Mouse (Mus musculus) mesoderm, embryonic 11.5 days (tissue): ENCODE measurements around the gene Itgal.
"Not testable (repeated sequence)": the region's sequence is repeated elsewhere in the genome, so short reads cannot be mapped to it uniquely, and the experiment has no call there.

Source experiments
- DNase-seq: peaks from one replicate; pipeline ENCODE4 v3.0.0-alpha.2; 2012; ENCODE audit warnings: low read depth, low spot score

Gene Itgal

GRCm38 (mm10) chr7:127278311-127278710, 17.7 kb upstream of the Itgal start:
- DNase-seq = peak; percentile 52

DNA sequence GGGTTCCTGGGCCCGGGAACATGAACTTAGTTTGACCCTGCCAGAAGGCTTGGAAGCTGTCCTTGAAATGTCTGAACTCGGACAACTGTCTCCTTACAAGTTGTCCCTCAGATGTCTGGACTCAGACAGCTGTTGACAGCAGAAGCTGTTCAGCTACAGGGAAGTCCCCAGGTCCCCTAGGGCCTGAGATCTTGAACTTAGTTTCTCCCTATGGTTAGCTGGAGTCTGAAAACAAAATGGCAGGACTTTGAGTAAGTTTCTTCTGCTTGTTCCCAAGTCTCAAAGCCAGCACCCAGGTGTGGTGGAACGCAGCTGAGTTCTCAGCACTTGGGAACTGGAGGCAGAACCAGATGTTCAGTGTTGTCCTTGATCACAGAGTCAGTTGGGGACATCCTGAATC, 16.0 kb upstream of the Itgal start:
- no peak for DNase-seq

DNA sequence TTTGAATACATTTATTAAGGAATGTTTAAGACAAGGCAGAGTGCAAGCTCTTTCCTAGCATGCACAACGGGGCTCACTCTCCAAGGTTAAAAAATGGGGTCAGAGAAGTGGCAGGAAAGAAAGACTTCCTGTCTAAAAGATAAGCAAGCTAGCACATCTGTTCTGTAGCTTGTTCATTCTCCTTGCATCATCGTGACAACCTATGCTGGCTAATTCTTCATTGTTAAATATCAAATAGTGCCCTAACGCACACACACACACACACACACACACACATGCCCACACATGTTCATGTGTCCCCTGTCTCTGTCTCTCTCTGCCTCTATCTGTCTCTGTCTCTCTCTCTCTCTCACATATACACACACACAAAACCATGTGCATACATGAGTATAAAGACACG, 14.9 kb upstream of the Itgal start:
- DNase-seq = no peak

DNA sequence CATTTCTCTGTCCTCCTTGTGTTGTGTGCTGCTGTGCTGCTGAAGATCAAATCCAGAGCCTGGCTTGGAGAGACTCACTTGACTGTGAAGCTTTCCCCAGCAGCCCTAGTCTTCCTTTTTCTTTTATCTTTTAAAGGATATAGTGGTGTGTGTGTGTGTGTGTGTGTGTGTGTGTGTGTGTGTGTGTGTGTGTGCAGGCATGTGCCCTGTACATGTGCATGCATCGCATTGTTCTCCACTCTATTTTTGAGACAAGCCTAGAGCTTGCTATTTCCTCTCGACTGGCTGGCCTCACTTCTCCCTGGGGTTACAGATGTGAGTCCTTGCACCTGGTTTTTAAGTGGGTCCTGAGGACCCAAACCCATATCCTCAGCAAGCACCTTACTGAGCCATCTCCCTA, 13.9 kb upstream of the Itgal start:
- DNase-seq = no peak

DNA sequence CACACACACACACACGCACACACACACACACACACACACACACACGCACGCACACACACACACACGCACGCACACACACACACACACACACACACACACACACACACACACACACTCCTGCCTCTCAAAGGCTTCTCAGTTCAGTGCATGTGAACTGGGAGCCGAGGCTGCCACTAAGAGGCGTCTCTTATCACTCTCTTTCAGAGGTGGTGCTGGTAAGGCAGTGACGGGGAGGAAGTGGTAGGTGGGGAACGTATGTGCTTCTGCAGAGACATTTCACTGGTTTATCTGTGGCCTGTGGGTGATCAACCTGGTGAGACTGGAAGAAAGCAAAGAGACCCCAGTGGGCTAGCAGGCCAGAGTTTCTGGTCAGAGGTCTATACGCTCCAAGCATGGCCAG, 10.9 kb upstream of the Itgal start:
- DNase-seq = no peak

GRCm38 (mm10) chr7:127287940-127288339, 8.1 kb upstream of the Itgal start:
- DNase-seq = no peak

- no peak for DNase-seq
These were observed 6.8 kb upstream of the Itgal start for GRCm38 (mm10) chr7:127289306-127289705.

DNA sequence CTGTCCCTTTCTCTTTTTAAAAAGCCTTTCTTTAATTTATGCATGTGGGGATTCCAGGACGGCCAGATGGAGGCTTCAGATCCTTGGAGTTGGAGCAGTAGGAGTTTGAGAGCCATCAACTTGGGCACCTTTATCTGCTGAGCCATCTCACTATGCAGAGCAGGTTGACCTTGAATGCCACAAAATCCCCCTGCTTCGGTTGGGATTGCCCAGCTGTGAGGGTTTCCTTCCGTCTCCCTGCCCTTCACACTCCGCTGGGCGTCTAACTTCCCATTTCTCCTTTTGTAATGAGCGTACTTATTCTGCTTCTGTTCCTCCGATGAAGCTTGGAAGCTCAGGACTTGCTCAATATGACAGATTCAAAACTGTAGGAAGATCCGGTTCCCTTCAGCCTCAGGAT, 5.9 kb upstream of the Itgal start:
- no peak for DNase-seq

DNA sequence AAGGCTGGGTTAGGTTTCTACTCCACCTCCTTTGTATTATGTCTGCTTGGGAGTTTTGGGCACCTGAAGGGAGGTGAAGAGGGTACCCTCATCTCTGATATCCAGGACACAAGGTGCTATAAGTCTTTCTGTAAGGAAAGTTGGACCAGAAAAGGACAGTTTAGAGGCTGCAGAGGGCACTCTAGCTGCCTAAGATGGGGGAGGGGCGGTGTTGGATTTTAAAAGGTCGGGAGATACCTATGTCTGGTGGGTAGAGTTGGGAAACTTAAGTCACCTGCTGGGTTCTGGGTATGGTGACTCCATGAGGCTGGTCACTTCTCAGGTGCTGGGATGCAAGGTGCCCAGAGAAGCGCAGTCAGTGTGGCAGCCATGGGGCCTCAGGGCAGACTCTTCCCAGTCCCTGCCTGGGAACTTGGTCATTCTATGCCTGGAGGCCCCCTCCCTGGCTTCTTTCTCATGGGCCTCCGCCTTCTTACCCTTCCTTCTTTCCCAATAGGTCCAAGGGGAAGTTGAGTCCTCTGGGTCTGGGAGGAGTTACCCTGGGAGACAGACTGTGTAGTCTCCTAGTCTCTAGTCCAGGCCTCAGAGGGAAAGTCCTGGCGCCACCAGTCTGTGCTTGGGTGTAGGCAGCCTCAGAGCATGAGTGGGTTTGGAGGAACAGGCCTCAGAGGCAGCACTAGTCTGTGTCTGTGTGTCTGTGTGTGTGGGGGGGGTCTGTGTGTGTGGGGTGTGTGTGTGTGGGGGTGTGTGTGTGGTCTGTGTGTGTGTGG, 911 bp downstream of the Itgal start:
- DNase-seq = no peak

DNA sequence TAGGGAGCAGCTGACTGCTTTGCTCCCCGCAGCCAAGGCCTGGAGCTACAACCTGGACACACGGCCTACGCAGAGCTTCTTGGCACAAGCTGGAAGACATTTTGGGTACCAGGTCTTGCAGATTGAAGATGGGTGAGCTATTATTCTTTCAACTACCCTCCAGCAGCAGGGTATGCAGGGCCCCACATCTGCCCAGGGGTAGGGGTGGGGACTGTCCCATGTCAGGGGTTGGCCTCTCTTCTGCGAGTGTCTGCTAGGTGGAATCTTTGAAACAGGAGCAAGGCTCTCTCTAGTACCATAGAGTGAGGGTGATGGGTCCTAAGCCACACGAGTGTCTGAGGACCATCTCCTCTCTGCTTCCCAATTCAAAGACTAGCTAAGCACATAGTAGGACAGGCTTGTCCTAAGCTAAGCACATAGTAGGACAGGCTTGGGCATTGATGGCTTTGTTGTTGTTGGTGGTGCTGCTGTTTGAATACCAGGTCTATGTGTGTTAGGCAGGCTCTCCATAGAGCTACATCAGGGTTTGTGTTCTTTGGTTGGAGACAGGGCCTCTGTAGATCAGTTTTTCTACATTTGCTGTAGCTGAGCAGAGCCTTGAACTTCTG, 1.6 kb downstream of the Itgal start:
- no peak for DNase-seq

GRCm38 (mm10) chr7:127308431-127308830, 12.4 kb downstream of the Itgal start:
- DNase-seq = no peak

- DNase-seq = peak; percentile 76
These were observed 12.8 kb downstream of the Itgal start for GRCm38 (mm10) chr7:127308887-127309286.

GRCm38 (mm10) chr7:127309951-127310350, 13.9 kb downstream of the Itgal start:
- DNase-seq = no peak

DNA sequence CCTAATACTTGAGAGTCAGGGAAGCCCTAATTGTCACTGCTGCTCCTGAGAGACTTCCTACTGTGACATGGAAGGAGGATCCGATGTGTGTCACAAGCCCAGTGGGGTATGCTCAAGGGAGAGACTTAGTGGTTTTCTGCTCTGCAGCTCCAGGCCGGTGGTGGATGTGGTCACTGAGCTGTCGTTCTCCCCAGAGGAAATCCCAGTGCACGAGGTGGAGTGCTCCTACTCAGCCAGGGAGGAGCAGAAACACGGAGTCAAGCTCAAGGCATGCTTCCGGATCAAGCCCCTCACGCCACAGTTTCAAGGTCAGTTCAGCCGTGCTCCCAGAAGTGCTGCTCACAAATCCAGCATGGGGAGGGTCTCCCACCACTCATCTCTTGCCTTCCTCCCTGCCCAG, 17.9 kb downstream of the Itgal start:
- DNase-seq = no peak

DNA sequence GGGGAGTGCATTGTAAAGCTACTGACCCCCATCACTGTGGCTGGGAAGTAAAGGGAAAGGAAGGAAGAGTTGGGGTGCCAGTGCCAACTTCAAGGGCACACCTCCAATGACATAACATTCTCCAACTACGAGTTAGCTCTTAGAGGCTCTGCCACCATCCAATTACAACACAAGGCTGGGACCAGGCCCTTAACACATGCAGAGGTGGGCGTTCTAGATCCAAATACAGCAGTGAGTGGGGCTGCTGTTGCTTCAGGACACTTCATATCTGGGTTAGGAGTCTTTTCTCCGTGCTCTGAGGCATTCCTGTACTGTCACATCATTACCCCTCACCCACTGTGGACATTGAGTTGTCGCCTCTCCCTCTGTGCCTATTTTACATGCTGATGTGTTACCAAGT, 25.0 kb downstream of the Itgal start:
- DNase-seq = no peak

DNA sequence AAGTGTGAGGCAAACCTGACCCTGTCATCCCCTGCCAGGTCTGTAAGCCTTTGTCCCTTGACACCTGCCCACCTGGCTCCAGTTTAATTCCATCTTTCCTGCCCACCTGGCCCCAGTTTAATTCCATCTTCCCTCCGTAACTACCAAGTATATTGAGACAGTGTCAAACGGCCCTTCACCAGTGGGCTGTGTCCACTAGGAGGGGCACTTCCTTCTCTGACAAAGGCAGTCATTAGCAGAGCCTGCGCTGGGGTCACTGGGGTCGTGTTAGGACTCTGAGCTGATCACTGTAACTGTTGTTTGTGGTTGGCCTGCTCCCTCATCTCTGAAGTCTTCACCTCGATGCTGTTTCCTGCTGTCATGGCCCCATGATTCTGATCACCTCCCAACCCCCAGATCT, 26.0 kb downstream of the Itgal start:
- peak; percentile 28 for DNase-seq

GRCm38 (mm10) chr7:127324944-127325343, 28.9 kb downstream of the Itgal start:
- no peak for DNase-seq

GRCm38 (mm10) chr7:127325550-127325949, 29.5 kb downstream of the Itgal start:
- DNase-seq = no peak

- no peak for DNase-seq
These were observed 30.6 kb downstream of the Itgal start for GRCm38 (mm10) chr7:127326685-127327084.

- DNase-seq = no peak
These were observed 37.2 kb downstream of the Itgal start for GRCm38 (mm10) chr7:127333240-127333639.

- no peak for DNase-seq
These were observed 39.5 kb downstream of the Itgal start for GRCm38 (mm10) chr7:127335604-127336003.

DNA sequence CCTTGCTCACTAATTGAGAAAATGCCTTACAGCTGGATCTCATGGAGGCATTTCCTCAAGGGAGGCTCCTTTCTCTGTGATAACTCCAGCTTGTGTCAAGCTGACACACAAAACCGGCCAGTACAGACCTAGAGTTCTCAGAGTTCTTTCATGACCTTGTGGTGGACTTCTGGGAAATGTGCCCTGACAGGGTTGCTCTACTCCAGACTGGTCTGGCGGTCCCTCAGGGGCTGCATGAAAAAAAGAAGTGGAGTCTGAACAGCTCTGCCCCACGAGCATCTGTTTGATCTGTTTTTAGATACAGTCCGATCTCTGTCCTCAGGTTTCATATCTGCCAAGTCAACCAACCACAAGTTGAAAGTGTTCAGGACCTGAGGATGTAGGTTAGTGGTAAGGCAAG, 41.6 kb downstream of the Itgal start:
- no peak for DNase-seq

DNA sequence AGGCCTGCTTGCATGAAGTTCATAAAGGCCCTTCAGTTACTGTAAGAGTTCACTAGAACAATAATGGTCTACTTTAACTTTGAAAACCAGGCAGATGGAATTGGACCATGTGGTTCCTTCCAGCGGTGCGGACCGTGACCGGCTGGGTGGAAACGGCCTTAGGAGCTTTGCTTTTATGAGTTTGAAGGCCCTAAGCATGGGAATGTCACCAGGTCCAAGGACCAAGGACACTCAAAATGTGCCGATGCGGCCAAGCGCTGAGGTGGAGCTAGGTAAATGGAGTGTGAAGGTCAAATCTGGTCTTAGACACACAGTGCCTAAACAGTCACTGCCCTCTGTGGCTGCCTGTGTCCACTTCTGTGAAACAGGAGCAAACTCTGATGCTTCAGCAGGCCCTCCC, 45.3 kb downstream of the Itgal start:
- no peak for DNase-seq

GRCm38 (mm10) chr7:127341861-127342260, 45.8 kb downstream of the Itgal start:
- DNase-seq = not testable (repeated sequence)
